Mouse (Mus musculus) gastrocnemius, adult 2 months (tissue): ENCODE data around the gene Catsperg1. TPM values are rescaled to one million over a fixed set of nuclear protein-coding genes. Genes with fewer than 3 reads are reported as not detected.
"Not testable (repeated sequence)": the region's sequence is repeated elsewhere in the genome, so short reads cannot be mapped to it uniquely, and the experiment has no call there.

Experiments
- DNase-seq: peaks from one replicate; pipeline ENCODE4 v3.0.0; 2022
- H3K27ac ChIP-seq: fragments of 200-600 bp; 2 replicates; pipeline ENCODE4 v1.8.1; 2022; ENCODE audit warnings: mild to moderate bottlenecking
- H3K4me3 ChIP-seq: fragments of 200-600 bp; 2 replicates; pipeline ENCODE4 v1.8.1; 2022; ENCODE audit warnings: mild to moderate bottlenecking, moderate library complexity
- CTCF ChIP-seq: fragments of 200-600 bp; IDR thresholded peaks from 2 replicates; pipeline ENCODE4 v1.8.1; 2022; ENCODE audit warnings: antibody characterized with exemption, mild to moderate bottlenecking, moderate library complexity
- intact Hi-C: fragments of 180-260 bp; cut with DNase I; formaldehyde crosslinking; loops from one replicate; pipeline ENCODE4 v1.15.1; 2025
- total RNA-seq, 2 experiments: library from RNA; stranded (reverse); gene quantifications; 2 replicates each; pipeline ENCODE4 v1.2.3; 2021

Catsperg1 gene
- total RNA-seq, 2 experiments from 2014 or later = 0.08 to 0.23 TPM

DNA sequence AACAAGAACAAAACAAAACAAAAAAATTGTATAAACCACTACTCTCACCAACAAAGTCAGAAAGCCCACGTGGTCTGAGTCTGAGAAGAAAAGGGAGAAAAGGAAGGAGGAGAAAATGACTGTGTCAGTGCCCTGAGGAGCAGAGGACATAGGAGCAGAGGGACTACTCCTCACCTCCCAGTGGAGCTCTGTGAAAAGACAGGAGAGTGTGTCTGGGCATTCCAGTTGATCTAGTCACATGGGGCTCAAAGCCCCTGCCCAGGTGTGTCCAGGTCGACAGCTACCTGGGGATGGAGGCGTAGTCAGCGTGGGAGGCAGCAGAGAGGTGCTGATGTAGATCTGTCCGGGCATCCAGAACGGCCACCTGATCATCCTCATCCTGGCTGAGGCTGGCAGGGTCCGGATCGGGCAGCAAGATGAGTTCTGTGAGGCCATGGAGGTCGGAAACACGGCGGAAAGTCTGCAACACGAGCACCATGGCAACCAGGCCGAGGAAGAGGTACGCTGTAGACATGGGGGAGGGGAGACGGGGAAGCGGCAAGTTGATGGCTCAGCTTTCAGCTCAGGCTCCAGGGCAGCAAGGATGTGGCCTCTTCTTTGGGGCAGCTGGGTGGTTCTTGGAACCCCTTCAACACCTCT lies 11.0 kb upstream of the Catsperg1 start:
- DNase-seq = no peak
- H3K4me3 ChIP-seq = no peak overlapping the region
- TF ChIP-seq CTCF = no peak
- H3K27ac ChIP-seq = no peak overlapping the region
- intact Hi-C loops = no loop called here

DNA sequence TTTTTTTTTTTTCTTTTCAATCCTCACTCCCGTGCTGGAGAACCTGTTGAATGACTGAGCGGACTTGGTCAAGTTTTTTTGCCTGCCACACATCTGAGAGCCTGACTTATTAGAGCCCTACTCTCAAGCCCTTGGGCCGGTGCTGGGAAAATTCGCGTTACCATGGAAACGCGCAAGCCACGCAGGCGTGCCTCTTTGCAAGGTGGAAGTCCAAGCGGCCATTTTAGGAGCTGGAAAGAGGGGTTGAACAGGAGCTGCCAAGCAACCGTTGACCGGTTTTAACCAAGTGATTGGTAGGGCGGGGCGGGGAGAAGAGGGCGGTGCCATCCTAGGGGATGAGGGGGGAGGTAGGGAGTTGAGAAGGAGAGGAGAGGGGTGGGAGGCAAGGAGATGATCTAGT lies 1.0 kb upstream of the Catsperg1 start:
- intact Hi-C loops = no loop called here
- no peak for TF ChIP-seq CTCF

DNA sequence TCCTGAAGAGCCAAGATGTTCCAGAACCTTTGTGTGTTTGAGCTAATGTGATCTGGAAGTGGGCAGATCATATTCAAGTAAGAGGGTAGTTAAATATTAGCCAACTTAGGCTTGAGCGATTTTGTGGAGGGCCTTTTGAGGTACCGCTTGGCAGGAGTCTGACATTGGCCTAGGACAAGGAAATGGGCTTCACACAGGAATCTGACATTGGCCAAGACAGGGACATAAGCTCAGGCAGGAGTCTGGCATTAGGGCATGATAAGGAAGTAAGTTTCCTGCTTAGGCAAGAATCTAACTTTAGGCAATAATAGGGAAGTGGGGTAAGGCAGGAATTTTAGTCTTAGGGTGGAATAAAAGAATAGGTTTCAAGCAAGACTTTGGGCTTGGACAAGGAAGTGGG lies 401 bp upstream of the Catsperg1 start:
- Histone ChIP-seq H3K27ac (no peak overlapping the region), H3K4me3 (no peak overlapping the region)
- intact Hi-C loops = no loop called here
- TF ChIP-seq CTCF = no peak
- DNase-seq = no peak

More for the DNA sequence above, 1.0 kb upstream of the Catsperg1 start:
- H3K27ac ChIP-seq = no peak overlapping the region
- H3K4me3 ChIP-seq = no peak overlapping the region
- no peak for DNase-seq

DNA sequence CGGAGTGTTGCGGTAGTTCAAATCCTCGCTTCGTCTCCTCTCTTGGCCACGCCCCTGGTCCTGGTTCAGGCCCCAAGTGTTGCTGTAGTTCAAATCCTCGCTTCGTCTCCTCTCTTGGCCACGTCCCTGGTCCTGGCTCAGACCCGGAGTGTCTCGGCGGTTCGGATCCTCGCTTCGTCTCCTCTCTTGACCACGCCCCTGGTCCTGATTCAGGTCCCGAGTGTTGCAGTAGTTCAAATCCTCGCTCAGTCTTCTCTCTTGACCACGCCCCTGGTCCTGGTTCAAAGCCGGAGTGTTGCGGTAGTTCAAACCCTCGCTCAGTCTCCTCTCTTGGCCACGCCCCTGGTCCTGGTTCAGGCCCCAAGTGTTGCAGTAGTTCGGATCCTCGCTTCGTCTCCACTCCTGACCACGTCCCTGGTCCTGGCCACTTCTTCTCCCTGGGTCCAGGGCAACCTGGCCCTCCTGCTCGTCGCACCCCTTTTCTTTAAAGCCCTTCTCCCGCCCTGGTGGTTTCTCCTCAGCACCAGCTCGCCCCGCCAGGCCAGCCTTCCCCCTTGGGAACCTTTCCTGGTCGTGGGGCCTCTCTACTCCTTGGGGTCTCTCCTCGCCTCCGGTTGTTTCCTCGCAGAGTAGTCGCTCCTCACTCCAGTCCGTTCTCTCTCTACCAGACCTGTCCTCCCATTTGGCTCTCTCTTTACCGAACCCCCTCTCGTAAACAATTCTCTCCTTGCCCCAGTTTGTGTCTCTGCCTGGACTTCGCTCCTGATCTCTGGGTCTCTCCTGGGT lies 867 bp downstream of the Catsperg1 start:
- intact Hi-C loops = loop anchor here (2.0 kb wide), 1 partner anchor 16 kb away; no protein-coding TSS in a partner anchor
- H3K27ac ChIP-seq, DNase-seq, H3K4me3 ChIP-seq: not testable (repeated sequence)

DNA sequence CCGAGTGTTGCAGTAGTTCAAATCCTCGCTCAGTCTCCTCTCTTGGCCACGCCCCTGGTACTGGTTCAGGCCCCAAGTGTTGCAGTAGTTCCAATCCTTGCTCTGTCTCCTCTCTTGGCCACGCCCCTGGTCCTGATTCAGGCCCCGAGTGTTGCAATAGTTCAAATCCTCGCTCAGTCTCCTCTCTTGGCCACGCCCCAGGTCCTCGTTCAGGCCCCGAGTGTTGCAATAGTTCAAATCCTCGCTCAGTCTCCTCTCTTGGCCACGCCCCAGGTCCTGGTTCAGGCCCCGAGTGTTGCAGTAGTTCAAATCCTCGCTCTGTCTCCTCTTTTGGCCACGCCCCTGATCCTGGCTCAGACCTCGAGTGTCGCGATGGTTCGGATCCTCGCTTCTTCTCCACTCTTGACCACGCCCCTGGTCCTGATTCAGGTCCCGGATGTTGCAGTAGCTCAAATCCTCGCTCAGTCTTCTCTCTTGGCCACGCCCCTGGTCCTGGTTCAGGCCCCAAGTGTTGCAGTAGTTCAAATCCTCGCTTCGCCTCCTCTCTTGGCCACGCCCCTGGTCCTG lies 1.6 kb downstream of the Catsperg1 start:
- H3K4me3 ChIP-seq = peak overlapping the region; percentile 79
- DNase-seq = peak; percentile 28
- H3K27ac ChIP-seq = peak overlapping the region; percentile 90
- intact Hi-C loops = loop anchor here (2.0 kb wide), 1 partner anchor 17 kb away; no protein-coding TSS in a partner anchor
- TF ChIP-seq CTCF = no peak

DNA sequence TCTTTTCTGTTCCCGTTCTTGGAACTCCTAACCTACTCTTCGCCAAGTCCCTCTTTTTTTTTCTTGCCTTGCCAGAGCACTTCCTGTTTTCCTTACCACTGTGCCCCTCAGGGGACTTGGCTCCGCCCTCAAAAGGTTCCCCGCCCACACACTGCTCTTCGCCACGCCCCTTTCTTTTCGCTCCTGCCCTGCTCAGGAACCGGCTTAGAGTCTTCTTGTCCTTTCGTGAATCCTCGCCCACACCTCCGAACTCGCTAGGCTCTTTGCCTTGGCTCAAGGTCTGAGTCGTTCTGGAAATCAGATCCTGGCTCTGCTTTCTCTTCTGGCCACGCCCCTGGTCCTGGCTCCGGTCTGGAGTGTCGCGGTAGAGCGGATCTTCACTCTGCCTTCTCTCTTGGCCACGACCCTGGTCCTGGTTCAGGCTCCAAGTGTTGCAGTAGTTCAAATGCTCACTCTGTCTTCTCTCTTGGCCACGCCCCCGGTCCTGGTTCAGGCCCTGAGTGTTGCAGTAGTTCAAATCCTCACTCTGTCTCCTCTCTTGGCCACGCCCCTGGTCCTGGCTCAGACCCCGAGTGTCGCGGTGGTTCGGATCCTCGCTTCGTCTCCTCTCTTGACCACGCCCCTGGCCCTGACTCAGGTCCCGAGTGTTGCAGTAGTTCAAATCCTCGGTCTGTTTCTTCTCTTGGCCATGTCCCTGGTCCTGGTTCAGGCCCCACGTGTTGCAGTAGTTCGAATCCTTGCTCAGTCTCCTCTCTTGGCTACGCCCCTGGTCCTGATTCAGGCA lies 2.2 kb downstream of the Catsperg1 start:
- no peak for TF ChIP-seq CTCF
- Histone ChIP-seq H3K27ac (peak overlapping the region; percentile 90), H3K4me3 (peak overlapping the region; percentile 79)
- intact Hi-C loops = loop anchor here (2.0 kb wide), 1 partner anchor 17 kb away; no protein-coding TSS in a partner anchor
- peak; percentile 90 for DNase-seq

DNA sequence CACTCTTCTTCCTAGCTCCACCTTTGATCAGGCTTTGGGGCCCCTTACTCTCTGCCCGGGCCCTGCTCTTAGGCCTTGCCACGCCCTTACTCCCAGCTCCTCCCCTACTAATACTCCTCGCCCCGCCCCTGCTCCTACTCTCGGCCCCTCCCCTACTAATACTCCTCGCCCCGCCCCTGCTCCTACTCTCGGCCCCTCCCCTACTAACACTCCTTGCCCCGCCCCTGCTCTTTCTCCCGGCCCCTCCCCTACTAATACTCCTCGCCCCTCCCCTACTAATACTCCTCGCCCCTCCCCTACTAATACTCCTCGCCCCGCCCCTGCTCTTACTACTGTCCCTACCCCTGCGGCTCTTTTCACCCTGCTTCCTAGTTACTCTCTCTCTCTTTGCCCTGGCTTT lies 2.8 kb downstream of the Catsperg1 start:
- intact Hi-C loops = not testable (repeated sequence)
- DNase-seq = peak; percentile 70
- Histone ChIP-seq H3K27ac (peak overlapping the region; percentile 90), H3K4me3 (peak overlapping the region; percentile 79)

DNA sequence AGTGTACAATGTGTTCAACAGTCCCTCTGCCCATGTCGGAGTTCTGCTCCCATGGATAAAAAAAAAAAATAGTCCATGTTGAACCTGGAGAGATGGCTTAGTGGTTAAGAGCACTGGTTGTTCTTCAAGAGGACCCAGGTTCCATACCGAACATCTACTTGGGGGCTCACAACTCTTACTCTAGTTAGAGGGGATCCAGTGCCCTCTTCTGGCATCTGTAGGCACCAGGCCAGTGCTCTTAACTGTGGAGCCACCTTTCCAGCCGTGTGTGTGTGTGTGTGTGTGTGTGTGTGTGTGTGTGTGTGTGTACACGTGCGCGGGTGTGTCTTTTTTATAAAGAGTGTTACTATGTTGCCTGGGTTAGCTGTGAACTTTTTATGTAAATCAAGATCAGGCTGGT lies 11.3 kb downstream of the Catsperg1 start:
- no peak for TF ChIP-seq CTCF
- Histone ChIP-seq H3K4me3 (no peak overlapping the region), H3K27ac (no peak overlapping the region)
- intact Hi-C loops = no loop called here
- no peak for DNase-seq

DNA sequence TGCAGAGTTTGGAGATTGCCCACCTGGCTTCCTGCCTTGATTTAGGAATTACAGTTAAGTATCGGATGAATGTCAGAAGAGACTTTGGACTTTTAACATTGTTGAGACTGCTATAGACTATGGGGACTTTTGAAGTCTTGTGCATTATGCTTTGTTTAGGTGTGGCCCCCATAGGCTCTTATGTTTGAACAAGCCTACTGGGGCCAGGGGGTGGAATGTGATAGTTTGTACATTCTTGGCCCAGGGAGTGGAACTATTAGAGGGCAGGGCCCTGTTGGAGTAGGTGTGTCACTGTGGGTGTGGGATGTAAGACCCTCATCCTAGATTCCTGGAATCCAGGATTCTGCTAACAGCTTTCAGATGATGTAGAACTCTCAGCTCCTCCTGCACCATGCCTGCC lies 19.6 kb downstream of the Catsperg1 start:
- H3K4me3 ChIP-seq, H3K27ac ChIP-seq, DNase-seq, intact Hi-C loops: not testable (repeated sequence)

DNA sequence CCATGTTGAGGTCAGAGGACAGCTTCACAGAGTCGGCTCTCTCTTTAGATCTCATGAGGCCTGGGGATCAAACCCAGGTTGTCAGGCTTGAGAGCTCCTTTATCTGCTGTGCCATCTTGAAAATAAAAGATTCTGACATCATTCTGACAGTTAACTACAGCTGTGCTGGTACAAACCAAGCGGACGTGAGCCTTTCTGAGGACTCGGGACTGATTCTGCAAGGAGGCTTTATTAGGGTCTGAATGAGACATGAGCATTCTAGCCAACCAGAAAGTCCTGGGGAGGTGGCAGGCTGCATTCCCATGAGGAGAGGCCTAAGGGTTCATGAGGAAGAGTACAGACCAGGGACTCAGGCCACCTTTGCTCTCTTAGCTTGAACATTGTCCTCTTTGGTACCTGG lies 32.5 kb downstream of the Catsperg1 start:
- DNase-seq, H3K27ac ChIP-seq, H3K4me3 ChIP-seq: not testable (repeated sequence)
- intact Hi-C loops = loop anchor here (2.0 kb wide), 1 partner anchor 53 kb away; no protein-coding TSS in a partner anchor

DNA sequence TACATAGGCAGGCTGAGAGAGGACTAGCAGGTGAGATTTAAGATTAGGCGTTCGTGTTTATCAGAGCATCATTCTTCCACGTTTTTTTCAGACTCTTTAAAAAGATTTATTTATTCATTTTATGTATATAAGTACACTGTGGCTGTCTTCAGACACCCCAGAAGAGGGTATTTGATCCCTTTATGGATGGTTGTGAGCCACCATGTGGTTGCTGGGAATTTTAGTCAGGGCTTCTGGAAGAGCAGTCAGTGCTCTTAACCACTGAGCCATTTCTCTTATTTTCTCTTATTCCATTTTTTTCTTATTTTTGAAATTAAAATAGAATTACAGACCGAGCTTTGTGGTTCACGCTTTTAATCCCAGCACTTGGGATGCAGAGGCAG lies 33.0 kb downstream of the Catsperg1 start:
- Histone ChIP-seq H3K27ac (peak overlapping the region; percentile 96), H3K4me3 (peak overlapping the region; percentile 74)
- DNase-seq = no peak
- intact Hi-C loops = loop anchor here (2.0 kb wide), 1 partner anchor 54 kb away; no protein-coding TSS in a partner anchor
- no peak for TF ChIP-seq CTCF

DNA sequence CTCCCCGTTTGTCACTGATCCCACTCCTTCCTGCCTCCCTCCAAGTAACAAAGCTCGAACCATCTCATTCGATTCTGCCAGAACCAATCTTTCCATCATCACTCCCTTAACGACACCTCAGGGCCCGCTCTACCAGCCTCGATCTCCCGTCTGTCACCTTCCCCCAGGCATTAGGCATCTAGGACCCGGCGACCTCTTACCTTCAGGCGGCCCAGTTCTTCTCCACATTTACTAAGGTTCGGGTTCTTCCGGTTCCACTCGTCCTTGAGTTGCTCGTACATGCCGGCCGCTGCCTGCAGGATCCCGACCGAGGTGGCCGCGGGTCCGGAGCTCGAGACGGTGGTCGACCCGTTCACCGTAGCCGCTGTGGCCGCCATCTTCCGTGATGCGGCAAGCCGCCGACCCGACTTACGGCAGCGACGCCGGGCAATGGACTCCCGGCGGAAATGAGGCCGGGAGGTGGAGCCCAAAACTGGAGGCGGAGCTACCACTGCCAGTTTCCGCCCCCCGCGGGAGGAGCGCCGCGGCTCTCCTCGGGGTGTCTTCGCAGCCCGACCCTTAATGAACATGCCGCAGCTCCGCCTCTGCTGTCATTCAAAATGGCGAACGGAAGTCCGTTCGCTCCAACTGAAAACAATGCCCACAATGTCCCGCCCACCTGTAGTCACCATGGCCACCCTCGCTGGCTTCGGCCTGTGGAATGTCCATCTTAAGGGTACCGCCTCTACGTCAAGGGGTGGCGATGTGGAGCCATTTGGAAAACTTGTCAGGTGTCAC lies 33.6 kb downstream of the Catsperg1 start, which contains the start of gene Psmd8:
Psmd8 (minus strand) TSS at position 625 of the 777 bp plus-strand sequence.
- peak; percentile 72 for TF ChIP-seq CTCF
- intact Hi-C loops = loop anchor here (2.0 kb wide), 1 partner anchor 55 kb away; no protein-coding TSS in a partner anchor
- DNase-seq = peak; percentile 98
- Histone ChIP-seq H3K4me3 (peak within 1 kb of the TSS; percentile 74), H3K27ac (peak within 1 kb of the TSS; percentile 96)
